Mouse (Mus musculus): ENCODE data around the gene Padi2.
A peak's percentile ranks its signal among the peaks of the same experiment; 100 is the strongest.

The Padi2 gene

GRCm38 (mm10) chr4:140906076-140906826, at the start of gene Padi2:
TSS of gene Padi2 (plus strand) at chr4:140906344.
- DNase-seq = peak; percentile 94

GRCm38 (mm10) chr4:140857041-140857440, 49.1 kb upstream of the Padi2 start:
- DNase-seq = no peak

GRCm38 (mm10) chr4:140857813-140858212, 48.3 kb upstream of the Padi2 start:
- DNase-seq = no peak

- DNase-seq = no peak
Observed at GRCm38 (mm10) chr4:140859291-140859690, 46.9 kb upstream of the Padi2 start.

- no peak for DNase-seq
Observed at GRCm38 (mm10) chr4:140860125-140860766, 45.9 kb upstream of the Padi2 start.

- DNase-seq = no peak
Observed at GRCm38 (mm10) chr4:140860767-140861147, 45.4 kb upstream of the Padi2 start.

GRCm38 (mm10) chr4:140862036-140862650, 44.0 kb upstream of the Padi2 start:
- DNase-seq = no peak

GRCm38 (mm10) chr4:140868484-140869190, 37.5 kb upstream of the Padi2 start:
- DNase-seq = peak; percentile 75

- no peak for DNase-seq
Observed at GRCm38 (mm10) chr4:140869945-140870344, 36.2 kb upstream of the Padi2 start.

- DNase-seq = no peak
Observed at GRCm38 (mm10) chr4:140870876-140871275, 35.3 kb upstream of the Padi2 start.

- no peak for DNase-seq
Observed at GRCm38 (mm10) chr4:140871376-140871775, 34.8 kb upstream of the Padi2 start.

GRCm38 (mm10) chr4:140871851-140872685, 34.1 kb upstream of the Padi2 start:
- no peak for DNase-seq

GRCm38 (mm10) chr4:140872686-140872992, 33.5 kb upstream of the Padi2 start:
- DNase-seq = no peak

- DNase-seq = no peak
Observed at GRCm38 (mm10) chr4:140873011-140873410, 33.1 kb upstream of the Padi2 start.

- DNase-seq = no peak
Observed at GRCm38 (mm10) chr4:140876161-140876560, 30.0 kb upstream of the Padi2 start.

GRCm38 (mm10) chr4:140876681-140877080, 29.5 kb upstream of the Padi2 start:
- no peak for DNase-seq

- no peak for DNase-seq
Observed at GRCm38 (mm10) chr4:140877441-140877840, 28.7 kb upstream of the Padi2 start.

GRCm38 (mm10) chr4:140878655-140879054, 27.5 kb upstream of the Padi2 start:
- DNase-seq = no peak

- no peak for DNase-seq
Observed at GRCm38 (mm10) chr4:140879116-140879515, 27.0 kb upstream of the Padi2 start.

GRCm38 (mm10) chr4:140879739-140880138, 26.4 kb upstream of the Padi2 start:
- no peak for DNase-seq

GRCm38 (mm10) chr4:140880207-140880606, 25.9 kb upstream of the Padi2 start:
- DNase-seq = no peak

- DNase-seq = no peak
Observed at GRCm38 (mm10) chr4:140881026-140881670, 25.0 kb upstream of the Padi2 start.

Data from thymus, postnatal 14 days (tissue).